Mouse (Mus musculus) cerebellum, adult 2 months (tissue): ENCODE measurements at regions not wholly inside any gene's neighbourhood (a gene's known extent, or its start where the extent isn't known, plus 50 kb on each side); places are given as distances from the start of the nearest gene placed in this dataset.

Source experiments
- CTCF ChIP-seq: fragments of 200-500 bp; IDR thresholded peaks from 2 replicates; pipeline ENCODE4 v1.5.1; 2011; ENCODE audit warnings: low read depth, mild to moderate bottlenecking, control low read depth, low read length, moderate library complexity, borderline replicate concordance; ENCODE audit not compliant: insufficient read depth
- POLR2A ChIP-seq: fragments of 200-500 bp; IDR thresholded peaks from 2 replicates; pipeline ENCODE4 v1.6.1; 2011; ENCODE audit warnings: low read length, control low read depth, borderline replicate concordance; ENCODE audit not compliant: insufficient read depth

- TF ChIP-seq POLR2A = no peak
- TF ChIP-seq CTCF = no peak
Observed at GRCm38 (mm10) chr6:140228741-140229140, 187.5 kb upstream of the Plcz1 start.
